Mouse (Mus musculus) midbrain, embryonic 16.5 days (tissue): ENCODE measurements around the gene Atl2. TPM values are rescaled to one million over a fixed set of nuclear protein-coding genes. Genes with fewer than 3 reads are reported as not detected.

Experiments used
- ATAC-seq: fragments of 200-750 bp; cut with Nextera tagmentation; 2 replicates; pipeline ENCODE4 v1.8.0; 2017; ENCODE audit warnings: moderate TSS enrichment
- H3K27ac ChIP-seq: fragments of 300-500 bp; sonication (generic); 2 replicates; pipeline ENCODE4 v1.5.1; 2014; ENCODE audit warnings: mild to moderate bottlenecking, low read length, mixed read lengths
- H3K27me3 ChIP-seq: fragments of 300-500 bp; sonication (generic); 2 replicates; pipeline ENCODE4 v1.6.1; 2014; ENCODE audit warnings: low read depth, low read length, mixed read lengths; ENCODE audit not compliant: control insufficient read depth, insufficient read depth
- H3K36me3 ChIP-seq: fragments of 300-500 bp; sonication (generic); 2 replicates; pipeline ENCODE4 v1.6.1; 2014; ENCODE audit warnings: mild to moderate bottlenecking, low read length, moderate library complexity, mixed read lengths; ENCODE audit not compliant: control insufficient read depth, insufficient read depth
- H3K4me1 ChIP-seq: fragments of 300-500 bp; sonication (generic); 2 replicates; pipeline ENCODE4 v1.6.1; 2014; ENCODE audit warnings: mild to moderate bottlenecking, low read length, mixed read lengths; ENCODE audit not compliant: control insufficient read depth, insufficient read depth
- H3K4me2 ChIP-seq: fragments of 300-500 bp; sonication (generic); 2 replicates; pipeline ENCODE4 v1.6.1; 2014; ENCODE audit warnings: mild to moderate bottlenecking, low read length, mixed read lengths
- H3K4me3 ChIP-seq: fragments of 300-500 bp; sonication (generic); 2 replicates; pipeline ENCODE4 v1.5.1; 2014; ENCODE audit warnings: low read depth, mild to moderate bottlenecking, low read length, moderate library complexity, mixed read lengths
- H3K9ac ChIP-seq: fragments of 300-500 bp; sonication (generic); 2 replicates; pipeline ENCODE4 v1.6.1; 2014; ENCODE audit warnings: low read depth, low read length, mixed read lengths
- H3K9me3 ChIP-seq: fragments of 300-500 bp; sonication (generic); replicated peaks from 2 replicates; pipeline ENCODE4 v1.6.1; 2014; ENCODE audit warnings: mild to moderate bottlenecking, low read length, mixed read lengths; ENCODE audit not compliant: control insufficient read depth, poor library complexity, severe bottlenecking
- WGBS: fragments of 180-500 bp; shearing (Covaris S2); extraction: QIAGEN DNeasy Blood & Tissue Kit; methylation state at CpG from one replicate; pipeline ENCODE4 v1.1.7; 2014; 5-methylcytosine and 5-hydroxymethylcytosine counted together
- polyA plus RNA-seq: library from polyadenylated mRNA; unstranded; fragments of >200 nt; fragmentation: Nextera tagmentation; extraction: Ambion mirVana; gene quantifications from 2 replicates; pipeline ENCODE4 v1.2.1, GENCODE M21; 2015

The Atl2 gene
- polyA plus RNA-seq, 1 experiment from 2014 or later, result 39.2 TPM

- 19% methylated on average over 1 of the region's 1 CpGs for WGBS
- Histone ChIP-seq H3K9me3 (no peaks in the 10 kb centered on the region), H3K27ac (no peak overlapping the region), H3K4me3 (no peak overlapping the region), H3K36me3 (no peaks in the 10 kb centered on the region), H3K4me2 (no peak overlapping the region), H3K27me3 (no peaks in the 10 kb centered on the region), H3K9ac (no peak overlapping the region), H3K4me1 (peaks cover 6% of the 10 kb centered on the region)
- no peak for ATAC-seq
Measured at GRCm38 (mm10) chr17:79887926-79888325, 8.0 kb downstream of the Atl2 start.

GRCm38 (mm10) chr17:79883198-79883597 is 12.7 kb downstream of the Atl2 start:
- H3K27me3 ChIP-seq, result no peaks in the 10 kb centered on the region
- H3K9me3 ChIP-seq, result no peaks in the 10 kb centered on the region
- H3K4me3 ChIP-seq, result no peak overlapping the region
- no peak overlapping the region for H3K9ac ChIP-seq
- WGBS, result 63% methylated on average over 4 of the region's 4 CpGs
- H3K4me1 ChIP-seq, result peaks cover 3% of the 10 kb centered on the region; the same call in 1 of the 2 replicates
- H3K27ac ChIP-seq, result no peak overlapping the region
- H3K36me3 ChIP-seq, result no peaks in the 10 kb centered on the region
- ATAC-seq, result no peak
- H3K4me2 ChIP-seq, result no peak overlapping the region

GRCm38 (mm10) chr17:79865027-79865426 is 30.9 kb downstream of the Atl2 start:
- no peak overlapping the region for H3K9ac ChIP-seq
- ATAC-seq, result no peak
- no peak overlapping the region for H3K27ac ChIP-seq
- no peak overlapping the region for H3K4me2 ChIP-seq
- H3K4me3 ChIP-seq, result no peak overlapping the region
- H3K27me3 ChIP-seq, result no peaks in the 10 kb centered on the region
- no peaks in the 10 kb centered on the region for H3K4me1 ChIP-seq
- no peaks in the 10 kb centered on the region for H3K9me3 ChIP-seq
- H3K36me3 ChIP-seq, result peaks cover 6% of the 10 kb centered on the region
- WGBS, result 88% methylated on average over 5 of the region's 5 CpGs

- ATAC-seq, result no peak
- 65% methylated on average over 8 of the region's 8 CpGs for WGBS
Measured at GRCm38 (mm10) chr17:79864503-79864902, 31.4 kb downstream of the Atl2 start.

GRCm38 (mm10) chr17:79862038-79862437 is 33.9 kb downstream of the Atl2 start:
- Histone ChIP-seq H3K9ac (no peak overlapping the region), H3K27ac (no peak overlapping the region), H3K36me3 (peaks cover 16% of the 10 kb centered on the region), H3K9me3 (no peaks in the 10 kb centered on the region), H3K27me3 (no peaks in the 10 kb centered on the region), H3K4me1 (no peaks in the 10 kb centered on the region), H3K4me3 (no peak overlapping the region), H3K4me2 (no peak overlapping the region)
- peak; percentile 66; the same call in 1 of the 2 replicates for ATAC-seq
- WGBS, result 86% methylated on average over 1 of the region's 1 CpGs

More at GRCm38 (mm10) chr17:79864503-79864902, 31.4 kb downstream of the Atl2 start:
- H3K9me3 ChIP-seq, result no peaks in the 10 kb centered on the region
- no peak overlapping the region for H3K27ac ChIP-seq
- peaks cover 8% of the 10 kb centered on the region for H3K36me3 ChIP-seq
- no peaks in the 10 kb centered on the region for H3K27me3 ChIP-seq
- H3K9ac ChIP-seq, result no peak overlapping the region
- H3K4me1 ChIP-seq, result no peaks in the 10 kb centered on the region
- H3K4me3 ChIP-seq, result no peak overlapping the region
- no peak overlapping the region for H3K4me2 ChIP-seq

- no peak for ATAC-seq
- 93% methylated on average over 8 of the region's 8 CpGs for WGBS
- Histone ChIP-seq H3K9ac (no peak overlapping the region), H3K27ac (no peak overlapping the region), H3K4me3 (no peak overlapping the region), H3K9me3 (no peaks in the 10 kb centered on the region), H3K27me3 (no peaks in the 10 kb centered on the region), H3K4me1 (no peaks in the 10 kb centered on the region), H3K36me3 (peaks cover 30% of the 10 kb centered on the region), H3K4me2 (no peak overlapping the region)
Measured at GRCm38 (mm10) chr17:79855533-79855932, 40.4 kb downstream of the Atl2 start.

GRCm38 (mm10) chr17:79848385-79848784 is 47.5 kb downstream of the Atl2 start:
- ATAC-seq, result no peak
- whole genome bisulfite sequencing, result 94% methylated on average over 5 of the region's 5 CpGs

GRCm38 (mm10) chr17:79846182-79846581 is 49.7 kb downstream of the Atl2 start:
- Histone ChIP-seq H3K4me2 (no peak overlapping the region), H3K4me3 (no peak overlapping the region), H3K27me3 (no peaks in the 10 kb centered on the region), H3K9me3 (no peaks in the 10 kb centered on the region), H3K36me3 (peaks cover 9% of the 10 kb centered on the region), H3K9ac (no peak overlapping the region), H3K4me1 (no peaks in the 10 kb centered on the region), H3K27ac (no peak overlapping the region)
- WGBS, result 92% methylated on average over 2 of the region's 2 CpGs
- no peak for ATAC-seq

More at GRCm38 (mm10) chr17:79848385-79848784, 47.5 kb downstream of the Atl2 start:
- Histone ChIP-seq H3K27me3 (no peaks in the 10 kb centered on the region), H3K4me3 (no peak overlapping the region), H3K27ac (no peak overlapping the region), H3K4me2 (no peak overlapping the region), H3K4me1 (no peaks in the 10 kb centered on the region), H3K36me3 (peaks cover 18% of the 10 kb centered on the region), H3K9me3 (no peaks in the 10 kb centered on the region), H3K9ac (no peak overlapping the region)

GRCm38 (mm10) chr17:79845695-79846094 is 50.2 kb downstream of the Atl2 start:
- no peak overlapping the region for H3K4me2 ChIP-seq
- no peaks in the 10 kb centered on the region for H3K9me3 ChIP-seq
- peaks cover 9% of the 10 kb centered on the region for H3K36me3 ChIP-seq
- 73% methylated on average over 2 of the region's 2 CpGs for WGBS
- ATAC-seq, result no peak
- no peak overlapping the region for H3K9ac ChIP-seq
- H3K4me3 ChIP-seq, result no peak overlapping the region
- no peak overlapping the region for H3K27ac ChIP-seq
- H3K27me3 ChIP-seq, result no peaks in the 10 kb centered on the region
- no peaks in the 10 kb centered on the region for H3K4me1 ChIP-seq
